Mouse (Mus musculus) megakaryocyte progenitor cell, adult 5-6 weeks (primary cell): ENCODE data around the gene Erich6b. TPM values are rescaled to one million over a fixed set of nuclear protein-coding genes. Genes with fewer than 3 reads are reported as not detected.

ENCODE experiments used
- ATAC-seq: replicated peaks from 2 replicates; pipeline ENCODE4 v1.8.0; 2016; ENCODE audit warnings: mild to moderate bottlenecking, moderate TSS enrichment, inconsistent platforms; ENCODE audit not compliant: poor library complexity
- total RNA-seq, 2 experiments: library from RNA; stranded (forward) in 1 of 2; stranded (reverse) in 1 of 2; fragments of 157-497, 149-512 nt in 1 of 2; fragments of 200-1000 nt in 1 of 2; gene quantifications; 2 replicates each; pipeline versions ENCODE4 v1.2.3 to v1.2.4; 2015 to 2017

Gene Erich6b
- total RNA-seq, 2 experiments from 2014 or later, result not detected

GRCm38 (mm10) chr14:75706647-75707046 is 64.6 kb downstream of the Erich6b start:
- ATAC-seq, result no peak

GRCm38 (mm10) chr14:75707771-75708170 is 65.7 kb downstream of the Erich6b start:
- ATAC-seq, result no peak

GRCm38 (mm10) chr14:75708986-75709385 is 66.9 kb downstream of the Erich6b start:
- no peak for ATAC-seq

- no peak for ATAC-seq
These were observed 69.7 kb downstream of the Erich6b start for GRCm38 (mm10) chr14:75711731-75712130.

- ATAC-seq, result no peak
These were observed 70.6 kb downstream of the Erich6b start for GRCm38 (mm10) chr14:75712687-75713086.

- no peak; the same call in 1 of the 2 replicates for ATAC-seq
These were observed 71.6 kb downstream of the Erich6b start for GRCm38 (mm10) chr14:75713661-75714060.

- no peak for ATAC-seq
These were observed 74.4 kb downstream of the Erich6b start for GRCm38 (mm10) chr14:75716410-75716809.

Other genes with a start within 250 kb of the Erich6b start
- not detected in 2 replicates for gene Siah3, start 186.3 kb upstream of the Erich6b start, total RNA-seq (2015)
- not detected in 2 replicates for gene Siah3, start 186.3 kb upstream of the Erich6b start, total RNA-seq (2017)
- gene Spert, start 49.1 kb upstream of the Erich6b start, total RNA-seq (2015), result not detected in 2 replicates
- gene Spert, start 49.1 kb upstream of the Erich6b start, total RNA-seq (2017), result not detected in 2 replicates
- gene Cog3, start 112.3 kb downstream of the Erich6b start, total RNA-seq (2015), result 20.1 and 22.5 TPM in 2 replicates
- gene Cog3, start 112.3 kb downstream of the Erich6b start, total RNA-seq (2017), result 25.4 and 25.5 TPM in 2 replicates
- 17.3 TPM in 2 replicates for gene Slc25a30, start 144.8 kb downstream of the Erich6b start, total RNA-seq (2015)
- gene Slc25a30, start 144.8 kb downstream of the Erich6b start, total RNA-seq (2017), result 16.9 and 17.6 TPM in 2 replicates
- 4,894 and 5,633 TPM in 2 replicates for gene Tpt1, start 202.8 kb downstream of the Erich6b start, total RNA-seq (2015)
- 809 and 847 TPM in 2 replicates for gene Tpt1, start 202.8 kb downstream of the Erich6b start, total RNA-seq (2017)